Mouse (Mus musculus): ENCODE measurements around the gene Gm28079. TPM values are rescaled to one million over a fixed set of nuclear protein-coding genes. Genes with fewer than 3 reads are reported as not detected.
"Not testable (repeated sequence)": the region's sequence is repeated elsewhere in the genome, so short reads cannot be mapped to it uniquely, and the experiment has no call there.

Gm28079 gene
- total RNA-seq (2014; rRNA removed) (not detected in 2 replicates), polyA plus RNA-seq (2015; fragmentation: Nextera tagmentation; extraction: Ambion mirVana) (not detected in 2 replicates)

- not testable (repeated sequence) for H3K4me1 ChIP-seq (ENCODE audit: insufficient read depth); H3K9ac ChIP-seq; H3K27me3 ChIP-seq (ENCODE audit: insufficient read depth, low read length); H3K9me3 ChIP-seq (ENCODE audit: low read length); H3K27ac ChIP-seq (ENCODE audit: low read depth, low read length); H3K4me3 ChIP-seq (ENCODE audit: low read depth, low read length); ATAC-seq; H3K36me3 ChIP-seq (ENCODE audit: insufficient read depth); DNase-seq; H3K4me2 ChIP-seq (ENCODE audit: low read depth)
- no CpG with 5 or more reads among the region's 1 CpGs for WGBS
Measured at GRCm38 (mm10) chrY:70014799-70015198, at the start of gene Gm28079. Gene Gm28079, minus strand, starts transcription at chrY:70014899.
